16 mouse cellular contexts compared by ENCODE assay signal in genomic region chr2:18914750-18915149, GRCm38 (mm10).
"Had no signal": no experiment of that assay in that cellular context is flagged by ENCODE, and none has a peak within 500 bp of the region (broad histone marks: within the 10 kb centered on the region; RNA-seq: fewer than 3 reads in every experiment).

No protein-coding gene starts in this region.

- H3K4me1 ChIP-seq: neural tube, embryonic 12.5 days had no signal

- H3K4me3 ChIP-seq: intestine, embryonic 15.5 days; layer of hippocampus, adult 2 months; left cerebral cortex, adult 2 months; limb, embryonic 13.5 days; liver, embryonic 13.5 days; neural tube, embryonic 12.5 days had no signal

- H3K9me3 ChIP-seq: intestine, embryonic 15.5 days; limb, embryonic 13.5 days; liver, embryonic 13.5 days; neural tube, embryonic 12.5 days had no signal

- H3K27me3 ChIP-seq: intestine, embryonic 15.5 days; limb, embryonic 13.5 days; liver, embryonic 13.5 days; neural tube, embryonic 12.5 days had no signal

- DNase-seq: layer of hippocampus, adult 9-11 months; left cerebral cortex, postnatal 4 days; liver, embryonic 13.5 days; lung, adult 2 months; lung, postnatal 14 days; lung, postnatal 4 days; midbrain, embryonic 14.5 days; thymus, adult 2 months; thymus, postnatal 25 days had no signal

- ATAC-seq: intestine, embryonic 15.5 days had no signal

- H3K9ac ChIP-seq: intestine, embryonic 15.5 days; limb, embryonic 13.5 days; liver, embryonic 13.5 days; neural tube, embryonic 12.5 days had no signal

- H3K4me2 ChIP-seq: intestine, embryonic 15.5 days; limb, embryonic 13.5 days; liver, embryonic 13.5 days; midbrain, embryonic 11.5 days; neural tube, embryonic 12.5 days had no signal

- H3K27ac ChIP-seq: intestine, embryonic 15.5 days; left cerebral cortex, adult 2 months; limb, embryonic 13.5 days; neural tube, embryonic 12.5 days; stomach, postnatal 0 days had no signal

- H3K36me3 ChIP-seq: intestine, embryonic 15.5 days; limb, embryonic 13.5 days; liver, embryonic 13.5 days; neural tube, embryonic 12.5 days had no signal
